Mouse (Mus musculus) testis, adult 2 months (tissue): ENCODE measurements around the gene Ank3.

Experiments used
- CTCF ChIP-seq: fragments of 200-500 bp; IDR thresholded peaks from 2 replicates; pipeline ENCODE4 v1.5.1; 2012; ENCODE audit warnings: low read depth, mild to moderate bottlenecking, inconsistent platforms, low read length, moderate library complexity; ENCODE audit not compliant: control insufficient read depth, insufficient read depth, insufficient replicate concordance
- POLR2A ChIP-seq: fragments of 200-500 bp; IDR thresholded peaks from 2 replicates; pipeline ENCODE4 v1.6.1; 2012; ENCODE audit warnings: low read depth, mild to moderate bottlenecking, inconsistent platforms, low read length, moderate library complexity; ENCODE audit not compliant: control insufficient read depth

DNA sequence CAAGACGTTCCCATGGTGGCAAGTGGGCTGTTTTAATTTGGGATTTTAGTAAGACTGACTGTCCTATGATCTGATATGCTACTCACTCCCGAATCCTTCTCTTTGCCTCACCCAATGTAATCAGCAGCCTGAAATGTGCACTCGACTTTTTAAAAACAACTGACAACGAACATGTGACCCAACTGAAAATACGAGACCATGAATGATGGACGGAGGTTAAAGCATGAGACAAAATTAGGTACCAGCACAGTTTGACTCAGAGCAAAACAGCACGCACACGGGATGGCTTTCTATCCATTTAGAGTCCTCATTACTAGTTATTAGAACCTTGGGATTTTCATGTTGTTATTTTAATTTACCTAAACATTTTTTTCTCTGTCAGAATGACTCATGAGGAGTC lies 171.2 kb downstream of the Ank3 start:
- TF ChIP-seq POLR2A (no peak), CTCF (no peak)
